Mouse (Mus musculus) bone marrow, adult 2 months (tissue): Measurements from ENCODE around the gene Tmem62.

Source experiments
- CTCF ChIP-seq: fragments of 200-500 bp; IDR thresholded peaks from 2 replicates; pipeline ENCODE4 v1.5.1; 2011; ENCODE audit warnings: low read length, control low read depth; ENCODE audit not compliant: control insufficient read depth, insufficient read depth
- POLR2A ChIP-seq: fragments of 200-500 bp; IDR thresholded peaks from 2 replicates; pipeline ENCODE4 v1.6.1; 2011; ENCODE audit warnings: low read depth, mild to moderate bottlenecking, control low read depth, low read length, borderline replicate concordance; ENCODE audit not compliant: control insufficient read depth

DNA sequence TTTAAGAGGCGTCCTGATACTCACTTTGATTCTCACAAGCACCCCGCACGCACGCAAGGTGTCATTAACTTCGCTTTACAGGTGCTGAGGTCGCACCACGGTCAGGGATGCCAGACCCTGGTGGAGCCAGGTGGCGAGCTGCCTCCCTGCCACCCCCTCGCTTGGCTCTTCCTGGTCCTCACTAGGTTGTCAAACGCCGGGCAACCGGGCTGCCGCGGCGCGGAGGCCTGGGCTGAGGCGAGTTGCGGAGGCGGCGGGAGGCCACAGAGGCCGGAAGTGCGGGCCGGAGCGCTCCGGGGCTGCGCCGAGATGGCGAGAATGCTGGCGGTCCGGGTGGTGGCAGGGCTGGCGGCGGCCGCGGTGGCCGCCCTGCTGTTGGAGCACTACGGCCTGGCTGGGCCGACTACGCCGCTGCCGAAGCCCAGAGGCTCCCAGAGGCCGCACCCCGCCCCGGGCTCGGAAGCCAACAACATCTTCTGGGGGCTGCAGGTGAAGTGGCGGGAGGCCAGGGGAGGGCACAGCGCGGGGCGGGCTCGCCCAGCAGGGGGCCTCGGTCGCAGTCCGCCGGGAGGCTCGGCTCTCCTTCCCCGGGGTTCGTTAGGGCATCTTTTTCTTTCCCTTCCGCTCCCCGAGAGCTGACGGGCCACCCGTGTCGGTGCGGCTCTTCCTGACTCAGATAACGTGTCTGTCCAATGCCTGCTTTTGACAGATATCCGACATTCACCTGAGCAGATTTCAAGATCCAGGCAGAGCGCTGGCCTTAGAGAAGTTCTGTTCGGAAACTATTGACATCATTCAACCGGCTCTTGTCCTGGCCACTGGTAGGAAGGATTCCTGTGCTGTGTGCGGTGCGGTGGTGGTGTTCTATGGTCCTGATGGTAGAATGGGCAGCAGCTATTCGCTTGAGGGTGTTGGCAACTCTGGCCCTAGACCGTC lies at the start of gene Tmem62:
- TF ChIP-seq POLR2A (peak; percentile 73; the same call in 1 of the 2 replicates), CTCF (peak; percentile 27; the same call in 1 of the 2 replicates)
